Mouse (Mus musculus) liver, postnatal 0 days (tissue): ENCODE data around the gene Nod2.

Experiments used
- CTCF ChIP-seq: sonication (generic); IDR thresholded peaks from 2 replicates; pipeline ENCODE4 v1.5.1; 2016; ENCODE audit warnings: antibody characterized with exemption, low read depth
- EP300 ChIP-seq: IDR thresholded peaks from 2 replicates; pipeline ENCODE4 v1.6.1; 2016; ENCODE audit warnings: antibody characterized with exemption, low read depth, mild to moderate bottlenecking

- no peak for TF ChIP-seq CTCF
- TF ChIP-seq EP300, result no peak
Observed at GRCm38 (mm10) chr8:88696228-88696627, 49.1 kb downstream of the Nod2 start.
